Mouse (Mus musculus): Measurements from ENCODE around the gene Olfr288. TPM values are rescaled to one million over a fixed set of nuclear protein-coding genes. Genes with fewer than 3 reads are reported as not detected.

Gene Olfr288
- polyA plus RNA-seq, 1 experiment from 2014 or later, result not detected

DNA sequence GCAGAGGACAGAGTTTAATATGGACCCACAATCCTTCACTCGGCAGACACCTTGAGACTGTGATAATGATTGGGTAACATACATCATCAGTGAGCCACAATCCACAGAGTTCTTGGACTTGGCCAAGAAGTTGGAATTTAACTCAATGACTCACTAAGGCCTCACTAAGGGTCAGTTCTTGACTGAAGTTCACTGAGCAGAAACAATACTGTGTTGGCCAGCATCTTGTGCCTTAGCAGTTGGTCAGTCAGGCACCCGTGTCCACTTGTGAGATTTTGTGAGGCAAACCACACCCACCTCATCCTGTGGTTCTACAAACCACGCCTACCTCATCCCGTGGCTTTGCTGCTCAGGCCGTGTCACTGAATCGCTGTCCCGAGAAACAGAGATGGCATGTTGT lies 14.3 kb upstream of the Olfr288 start:
- Histone ChIP-seq H3K27me3 (ENCODE audit: control insufficient read depth, insufficient read depth, low read length) (no peaks in the 10 kb centered on the region), H3K4me3 (ENCODE audit: low read depth, low read length) (no peak overlapping the region), H3K9me3 (ENCODE audit: control insufficient read depth, low read length) (no peaks in the 10 kb centered on the region), H3K36me3 (ENCODE audit: control insufficient read depth, insufficient read depth, low read length) (no peaks in the 10 kb centered on the region), H3K9ac (ENCODE audit: low read length) (no peak overlapping the region), H3K4me2 (ENCODE audit: low read depth, severe bottlenecking) (no peak overlapping the region), H3K27ac (replicated peaks; ENCODE audit: low read depth, low read length) (no peak overlapping the region), H3K4me1 (ENCODE audit: control insufficient read depth, insufficient read depth, low read length) (no peaks in the 10 kb centered on the region)
- ATAC-seq (ENCODE audit: insufficient number of reproducible peaks, low FRiP score, low TSS enrichment, low read depth), result no peak
- WGBS, result 85% methylated on average over 7 of the region's 7 CpGs
- no peak for DNase-seq (ENCODE audit: low spot score)

DNA sequence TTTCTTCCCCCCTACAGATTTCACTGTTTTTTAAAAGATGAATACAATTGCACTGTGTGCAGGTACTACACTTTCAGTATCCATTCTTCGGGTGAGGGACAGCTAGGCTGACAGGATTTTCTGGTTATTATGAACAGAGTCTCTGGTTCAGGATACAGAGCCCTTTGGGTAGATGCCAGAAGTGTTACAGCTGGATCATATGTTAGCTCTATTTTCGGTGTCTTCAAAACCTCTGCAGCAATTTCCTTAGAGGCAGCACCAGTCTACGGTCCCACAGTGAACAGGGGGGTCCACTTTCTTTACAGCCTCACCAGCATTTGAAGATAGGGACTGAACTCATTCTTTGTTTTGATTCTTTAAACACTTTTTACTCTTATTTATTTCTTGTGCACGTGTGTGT lies 10.9 kb downstream of the Olfr288 start:
- ATAC-seq (ENCODE audit: insufficient number of reproducible peaks, low FRiP score, low TSS enrichment, low read depth), result no peak
- Histone ChIP-seq H3K27ac (replicated peaks; ENCODE audit: low read depth, low read length) (no peak overlapping the region), H3K36me3 (ENCODE audit: control insufficient read depth, insufficient read depth, low read length) (no peaks in the 10 kb centered on the region), H3K9me3 (ENCODE audit: control insufficient read depth, low read length) (no peaks in the 10 kb centered on the region), H3K9ac (ENCODE audit: low read length) (no peak overlapping the region), H3K4me1 (ENCODE audit: control insufficient read depth, insufficient read depth, low read length) (no peaks in the 10 kb centered on the region), H3K4me3 (ENCODE audit: low read depth, low read length) (no peak overlapping the region), H3K27me3 (ENCODE audit: control insufficient read depth, insufficient read depth, low read length) (0 out of 2 replicates have a peak, but pooled peaks cover 2% of the 10 kb centered on the region), H3K4me2 (ENCODE audit: low read depth, severe bottlenecking) (no peak overlapping the region)
- no peak for DNase-seq (ENCODE audit: low spot score)
- 80% methylated on average over 4 of the region's 4 CpGs for WGBS

DNA sequence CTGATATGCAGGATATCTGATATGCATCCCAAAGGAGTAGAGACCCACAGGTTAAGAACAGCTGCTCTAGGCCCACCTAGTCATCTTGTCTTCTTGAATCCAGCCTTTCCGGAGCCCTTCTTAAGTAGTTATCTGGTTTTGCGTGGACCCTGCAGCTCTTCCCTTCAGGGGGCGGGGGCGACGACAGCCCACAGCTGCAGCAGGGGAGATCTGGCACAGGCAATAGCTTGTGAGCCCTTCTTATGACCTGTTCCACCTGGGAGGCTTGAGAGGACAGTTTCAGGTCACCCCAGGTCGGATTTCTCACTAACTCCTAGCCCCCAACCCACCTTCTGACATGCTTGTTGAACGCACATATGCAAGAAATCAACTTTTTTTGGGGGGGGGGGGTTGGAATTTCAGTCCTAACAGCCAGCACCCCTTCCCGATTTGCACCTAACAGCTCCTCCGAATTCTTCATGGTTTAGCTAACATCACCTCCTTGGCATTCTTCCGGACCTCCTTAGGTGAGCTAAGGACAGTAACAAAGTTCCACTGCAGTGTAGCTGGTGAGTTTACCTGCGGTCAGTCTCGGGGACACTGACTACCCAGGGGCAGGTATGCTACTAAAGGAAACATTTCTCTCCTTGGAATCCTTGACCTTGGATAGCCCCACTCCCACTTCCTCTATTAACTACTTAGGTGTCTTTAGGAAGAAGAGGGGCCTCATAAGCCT lies 13.3 kb downstream of the Olfr288 start:
- ATAC-seq (ENCODE audit: insufficient number of reproducible peaks, low FRiP score, low TSS enrichment, low read depth) (no peak), DNase-seq (ENCODE audit: low spot score) (no peak)
- Histone ChIP-seq H3K4me2 (ENCODE audit: low read depth, severe bottlenecking) (no peak overlapping the region), H3K27me3 (ENCODE audit: control insufficient read depth, insufficient read depth, low read length) (0 out of 2 replicates have a peak, but pooled peaks cover 2% of the 10 kb centered on the region), H3K9me3 (ENCODE audit: control insufficient read depth, low read length) (no peaks in the 10 kb centered on the region), H3K27ac (replicated peaks; ENCODE audit: low read depth, low read length) (no peak overlapping the region), H3K9ac (ENCODE audit: low read length) (no peak overlapping the region), H3K36me3 (ENCODE audit: control insufficient read depth, insufficient read depth, low read length) (no peaks in the 10 kb centered on the region), H3K4me1 (ENCODE audit: control insufficient read depth, insufficient read depth, low read length) (no peaks in the 10 kb centered on the region), H3K4me3 (ENCODE audit: low read depth, low read length) (no peak overlapping the region)
- WGBS, result 69% methylated on average over 12 of the region's 12 CpGs

DNA sequence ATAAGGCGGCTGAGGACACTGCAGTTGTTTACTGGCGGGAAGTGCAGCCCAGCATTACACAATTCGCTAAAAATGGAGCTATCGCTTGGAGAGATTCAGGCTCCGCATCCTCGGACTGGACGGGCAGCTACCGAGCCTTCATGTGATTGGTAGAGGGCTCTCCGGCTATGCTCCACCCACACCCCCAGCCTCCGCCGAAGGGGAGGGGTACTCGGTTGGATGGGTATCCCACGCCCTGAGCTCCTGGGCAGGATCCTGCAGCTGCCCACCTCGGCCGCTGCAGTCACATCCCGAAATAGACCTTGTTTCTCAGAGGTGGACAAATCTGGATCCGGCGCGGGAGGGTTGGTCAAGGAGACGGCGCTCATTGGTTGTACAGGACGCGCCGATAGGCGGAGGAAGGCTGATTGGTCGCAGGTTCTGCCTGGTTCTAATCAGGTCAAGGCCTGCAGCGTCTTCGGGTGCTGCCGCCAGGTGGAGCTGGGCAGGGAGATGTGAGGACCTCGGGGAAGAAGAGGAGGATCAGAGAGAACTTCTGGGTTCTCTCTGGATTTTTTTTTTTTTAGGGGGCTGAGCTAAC lies 14.1 kb downstream of the Olfr288 start:
- Histone ChIP-seq H3K36me3 (ENCODE audit: control insufficient read depth, insufficient read depth, low read length) (no peaks in the 10 kb centered on the region), H3K4me3 (ENCODE audit: low read depth, low read length) (peak overlapping the region; percentile 35), H3K27ac (replicated peaks; ENCODE audit: low read depth, low read length) (no peak overlapping the region), H3K27me3 (ENCODE audit: control insufficient read depth, insufficient read depth, low read length) (0 out of 2 replicates have a peak, but pooled peaks cover 2% of the 10 kb centered on the region), H3K9ac (ENCODE audit: low read length) (no peak overlapping the region; the same call in 1 of the 2 replicates), H3K4me1 (ENCODE audit: control insufficient read depth, insufficient read depth, low read length) (no peaks in the 10 kb centered on the region), H3K9me3 (ENCODE audit: control insufficient read depth, low read length) (no peaks in the 10 kb centered on the region), H3K4me2 (ENCODE audit: low read depth, severe bottlenecking) (peak overlapping the region; percentile 62)
- ATAC-seq (ENCODE audit: insufficient number of reproducible peaks, low FRiP score, low TSS enrichment, low read depth) (peak; percentile 96), DNase-seq (ENCODE audit: low spot score) (peak; percentile 94)
- WGBS, result under 1% methylated on average over 30 of the region's 30 CpGs

DNA sequence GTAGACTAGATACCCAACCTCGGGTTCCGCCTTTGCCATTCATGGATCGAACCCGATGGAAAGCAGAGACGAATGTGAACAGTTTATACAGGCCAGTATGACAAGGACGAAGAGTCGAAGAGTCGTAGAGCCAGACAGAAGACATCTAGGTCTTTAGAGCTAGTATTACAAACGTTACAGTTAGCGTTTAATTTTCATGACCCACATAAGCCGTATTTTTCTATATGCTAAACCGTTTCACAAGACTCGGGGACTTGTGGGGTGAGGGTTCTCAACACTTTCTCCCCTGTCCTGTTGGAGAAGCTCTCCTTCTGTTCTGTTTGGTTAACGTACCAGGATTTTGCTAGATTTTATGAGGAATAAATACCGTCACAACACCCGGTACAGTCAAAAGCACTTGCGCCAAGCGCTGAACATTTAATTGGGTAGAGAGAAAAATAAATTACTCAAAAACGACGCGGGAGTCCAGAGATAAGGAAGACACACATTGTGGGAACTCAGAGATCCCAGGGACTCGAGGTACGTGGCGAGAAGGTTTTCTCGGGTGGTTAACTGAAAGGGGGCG lies 14.7 kb downstream of the Olfr288 start:
- WGBS, result 7% methylated on average over 26 of the region's 26 CpGs
- H3K4me1 ChIP-seq (ENCODE audit: control insufficient read depth, insufficient read depth, low read length), result no peaks in the 10 kb centered on the region
- DNase-seq (ENCODE audit: low spot score), result no peak
- no peak overlapping the region for H3K27ac ChIP-seq (replicated peaks; ENCODE audit: low read depth, low read length)
- no peak overlapping the region for H3K9ac ChIP-seq (ENCODE audit: low read length)
- H3K4me2 ChIP-seq (ENCODE audit: low read depth, severe bottlenecking), result peak overlapping the region; percentile 62
- H3K4me3 ChIP-seq (ENCODE audit: low read depth, low read length), result peak overlapping the region; percentile 35
- ATAC-seq (ENCODE audit: insufficient number of reproducible peaks, low FRiP score, low TSS enrichment, low read depth), result no peak
- no peaks in the 10 kb centered on the region for H3K9me3 ChIP-seq (ENCODE audit: control insufficient read depth, low read length)
- no peaks in the 10 kb centered on the region for H3K36me3 ChIP-seq (ENCODE audit: control insufficient read depth, insufficient read depth, low read length)
- H3K27me3 ChIP-seq (ENCODE audit: control insufficient read depth, insufficient read depth, low read length), result 0 out of 2 replicates have a peak, but pooled peaks cover 2% of the 10 kb centered on the region

DNA sequence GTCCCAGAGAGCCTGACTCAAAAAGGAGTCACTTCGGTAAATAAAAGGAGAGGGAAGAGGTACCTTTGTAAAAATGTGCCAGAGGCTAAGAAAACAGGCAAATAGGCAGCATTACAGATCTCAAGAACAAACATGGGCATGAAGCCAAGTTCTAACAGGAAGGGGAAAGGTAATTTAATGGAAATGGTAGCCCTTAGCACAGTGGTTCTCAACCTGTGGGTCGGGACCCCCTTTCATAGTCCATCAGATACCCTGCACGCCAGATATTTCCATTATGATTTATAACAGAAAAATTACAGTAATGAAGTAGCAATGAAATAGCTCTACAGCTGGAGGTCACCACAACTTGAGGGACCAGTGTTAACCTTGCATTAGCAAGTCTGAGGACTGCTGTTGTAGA lies 18.0 kb downstream of the Olfr288 start:
- Histone ChIP-seq H3K9ac (ENCODE audit: low read length) (no peak overlapping the region), H3K4me3 (ENCODE audit: low read depth, low read length) (no peak overlapping the region), H3K27ac (replicated peaks; ENCODE audit: low read depth, low read length) (no peak overlapping the region), H3K36me3 (ENCODE audit: control insufficient read depth, insufficient read depth, low read length) (no peaks in the 10 kb centered on the region), H3K4me1 (ENCODE audit: control insufficient read depth, insufficient read depth, low read length) (no peaks in the 10 kb centered on the region), H3K9me3 (ENCODE audit: control insufficient read depth, low read length) (no peaks in the 10 kb centered on the region), H3K27me3 (ENCODE audit: control insufficient read depth, insufficient read depth, low read length) (peaks cover 6% of the 10 kb centered on the region; the same call in 1 of the 2 replicates), H3K4me2 (ENCODE audit: low read depth, severe bottlenecking) (no peak overlapping the region)
- DNase-seq (ENCODE audit: low spot score) (no peak), ATAC-seq (ENCODE audit: insufficient number of reproducible peaks, low FRiP score, low TSS enrichment, low read depth) (no peak)
- WGBS, result 83% methylated on average over 3 of the region's 3 CpGs

DNA sequence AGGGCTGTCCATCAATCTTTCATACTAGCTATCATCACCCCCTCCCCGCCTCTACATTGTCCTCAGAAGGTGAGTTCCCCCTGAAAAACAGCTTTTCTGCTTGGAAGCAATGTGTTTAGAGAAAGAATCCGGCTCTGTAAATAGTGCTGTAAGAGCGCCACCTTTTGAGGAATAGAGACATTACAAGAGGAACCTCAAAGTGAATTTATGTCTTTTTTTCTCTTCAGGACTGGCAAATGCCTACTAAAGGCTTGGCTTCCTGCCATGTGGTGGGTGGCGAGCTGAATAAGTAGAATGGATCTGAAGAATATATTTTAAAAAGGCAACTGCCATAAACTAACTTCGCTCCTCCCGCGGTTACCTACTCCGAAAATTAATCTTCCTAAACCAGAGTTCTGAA lies 21.5 kb downstream of the Olfr288 start:
- Histone ChIP-seq H3K4me3 (ENCODE audit: low read depth, low read length) (no peak overlapping the region), H3K4me2 (ENCODE audit: low read depth, severe bottlenecking) (no peak overlapping the region), H3K9me3 (ENCODE audit: control insufficient read depth, low read length) (no peaks in the 10 kb centered on the region), H3K4me1 (ENCODE audit: control insufficient read depth, insufficient read depth, low read length) (no peaks in the 10 kb centered on the region), H3K27me3 (ENCODE audit: control insufficient read depth, insufficient read depth, low read length) (peaks cover 29% of the 10 kb centered on the region), H3K9ac (ENCODE audit: low read length) (no peak overlapping the region), H3K36me3 (ENCODE audit: control insufficient read depth, insufficient read depth, low read length) (no peaks in the 10 kb centered on the region), H3K27ac (replicated peaks; ENCODE audit: low read depth, low read length) (no peak overlapping the region)
- DNase-seq (ENCODE audit: low spot score) (no peak), ATAC-seq (ENCODE audit: insufficient number of reproducible peaks, low FRiP score, low TSS enrichment, low read depth) (no peak)
- 39% methylated on average over 8 of the region's 8 CpGs for WGBS

DNA sequence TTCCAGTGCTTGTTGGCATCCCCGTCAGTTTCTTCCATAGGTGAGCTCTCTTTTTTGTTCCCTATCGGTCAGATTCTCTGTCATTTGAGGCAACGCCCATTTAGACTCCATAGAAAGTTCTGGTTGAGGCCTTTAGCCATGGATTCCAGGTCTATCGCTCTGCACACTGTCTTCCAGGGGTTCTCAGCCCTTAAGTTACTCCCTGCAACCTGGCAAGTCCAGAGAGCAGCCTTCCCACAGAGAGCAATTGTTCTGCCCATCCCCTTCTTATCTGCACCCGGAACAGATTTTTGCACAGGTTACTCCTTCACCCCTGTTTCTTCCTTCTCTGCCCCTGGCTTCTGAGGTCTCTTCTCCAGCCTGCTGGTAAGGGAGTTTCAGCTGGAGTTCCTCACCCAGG lies 23.2 kb downstream of the Olfr288 start:
- ATAC-seq (ENCODE audit: insufficient number of reproducible peaks, low FRiP score, low TSS enrichment, low read depth) (no peak), DNase-seq (ENCODE audit: low spot score) (no peak)
- Histone ChIP-seq H3K4me1 (ENCODE audit: control insufficient read depth, insufficient read depth, low read length) (peaks cover 10% of the 10 kb centered on the region; the same call in 1 of the 2 replicates), H3K4me3 (ENCODE audit: low read depth, low read length) (no peak overlapping the region), H3K27ac (replicated peaks; ENCODE audit: low read depth, low read length) (no peak overlapping the region), H3K4me2 (ENCODE audit: low read depth, severe bottlenecking) (no peak overlapping the region), H3K27me3 (ENCODE audit: control insufficient read depth, insufficient read depth, low read length) (peaks cover 41% of the 10 kb centered on the region), H3K36me3 (ENCODE audit: control insufficient read depth, insufficient read depth, low read length) (no peaks in the 10 kb centered on the region), H3K9me3 (ENCODE audit: control insufficient read depth, low read length) (no peaks in the 10 kb centered on the region), H3K9ac (ENCODE audit: low read length) (no peak overlapping the region)
- 72% methylated on average over 5 of the region's 5 CpGs for WGBS
